Mouse (Mus musculus) adrenal gland, adult 2 months (tissue): ENCODE measurements around the gene Faf1. TPM values are rescaled to one million over a fixed set of nuclear protein-coding genes. Genes with fewer than 3 reads are reported as not detected.

Experiments
- DNase-seq: peaks from one replicate; pipeline ENCODE4 v3.0.0; 2021
- long read RNA-seq: library from polyadenylated mRNA; stranded (forward); transcript quantifications from one replicate; pipeline ENCODE4 v2.0.0, GENCODE M21; 2021
- polyA plus RNA-seq: library from polyadenylated mRNA; depleted of rRNA; stranded (reverse); fragments of >200 nt; gene quantifications from 2 replicates; pipeline ENCODE4 v1.2.3, GENCODE M21; 2012; rRNA removed
- total RNA-seq, 2 experiments: library from RNA; stranded (reverse); gene quantifications; 2 replicates each; pipeline ENCODE4 v1.2.3; 2021

Faf1 gene
- 10 to 100 TPM; 24.8 to 31.1 TPM for total RNA-seq
- 6.8 and 9.7 TPM in 2 replicates for polyA plus RNA-seq
- long read RNA-seq, full-length matches to known transcripts = 80 of 87 reads
- long read RNA-seq, partial matches to known transcripts = 1 of 87 reads
- long read RNA-seq, other reads (novel, unspliced or antisense) = 6 of 87 reads

DNA sequence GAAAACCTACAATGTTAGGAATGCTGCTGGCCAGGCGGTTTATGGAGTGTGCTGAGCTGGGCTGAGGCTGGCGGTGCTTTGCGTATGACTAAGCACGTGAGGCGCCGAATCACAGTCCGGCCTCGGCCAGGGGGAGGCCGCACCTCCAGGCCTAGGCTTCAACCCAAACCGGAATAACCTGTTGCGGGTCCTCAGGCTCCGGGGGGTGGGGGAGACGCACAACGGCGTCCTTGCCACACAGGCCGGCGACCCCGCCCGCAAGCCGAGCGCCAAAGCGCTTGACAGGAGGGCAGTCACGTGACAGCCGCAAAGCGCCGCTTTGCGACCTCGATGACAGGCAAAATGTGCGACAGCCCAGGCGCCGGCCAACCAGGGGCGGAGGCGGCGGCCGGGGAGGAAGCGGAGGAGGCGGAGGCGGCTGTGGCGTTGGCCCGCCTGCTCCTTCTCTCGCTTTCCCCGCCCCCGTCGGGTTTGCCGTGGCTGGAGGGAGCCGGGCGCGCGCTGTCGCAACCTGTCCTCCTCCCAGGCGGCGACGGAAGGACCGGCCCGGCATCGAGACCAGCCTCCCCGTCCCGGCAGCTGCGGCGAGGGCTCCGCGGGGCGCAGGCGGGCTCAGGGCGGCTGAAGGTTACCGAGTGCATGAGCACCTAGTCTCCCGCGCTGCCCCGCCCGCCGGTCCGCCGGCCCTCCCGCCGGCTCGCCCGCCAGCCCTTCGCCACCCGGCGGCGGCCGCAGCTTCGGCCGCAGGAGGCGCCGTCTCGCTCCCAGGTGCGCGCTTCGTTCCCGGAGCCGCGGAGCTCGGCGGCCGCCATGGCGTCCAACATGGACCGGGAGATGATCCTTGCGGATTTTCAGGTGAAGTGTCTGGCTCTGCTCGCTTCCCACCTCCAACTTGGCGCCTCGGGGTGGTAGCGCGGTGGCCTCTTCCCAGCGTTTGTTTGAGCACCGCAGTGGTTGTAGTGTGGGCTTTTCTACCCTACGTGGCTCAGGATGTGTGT is at the start of gene Faf1:
Gene Faf1, plus strand, starts transcription at position 371 of the 998 bp plus-strand sequence.
- peak; percentile 100 for DNase-seq

DNA sequence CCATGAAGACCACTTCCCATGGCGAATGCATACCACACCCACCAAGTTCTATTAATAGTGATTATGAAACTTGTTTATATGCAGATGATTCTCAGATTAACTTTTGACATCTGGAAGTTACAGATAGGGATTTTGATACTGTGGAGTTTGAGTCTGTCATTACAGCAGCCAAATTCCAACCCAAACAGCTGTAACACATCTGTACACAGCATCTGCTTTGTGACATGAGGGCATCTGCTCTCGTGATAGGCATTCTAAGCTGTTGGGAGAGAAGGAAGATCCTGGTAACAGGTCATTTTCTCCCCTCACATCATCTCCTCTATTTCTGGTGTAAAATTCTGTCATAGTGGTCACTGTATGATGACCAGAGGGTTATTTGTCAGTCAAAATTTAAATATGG is 46.2 kb upstream of the Faf1 start:
- DNase-seq = no peak

- no peak for DNase-seq
Observed at GRCm38 (mm10) chr4:109631029-109631428, 45.4 kb upstream of the Faf1 start.

GRCm38 (mm10) chr4:109634971-109635370 is 41.4 kb upstream of the Faf1 start:
- no peak for DNase-seq

GRCm38 (mm10) chr4:109639356-109639755 is 37.0 kb upstream of the Faf1 start:
- no peak for DNase-seq

GRCm38 (mm10) chr4:109640141-109640540 is 36.2 kb upstream of the Faf1 start:
- DNase-seq = peak; percentile 27

GRCm38 (mm10) chr4:109641451-109641850 is 34.9 kb upstream of the Faf1 start:
- no peak for DNase-seq

DNA sequence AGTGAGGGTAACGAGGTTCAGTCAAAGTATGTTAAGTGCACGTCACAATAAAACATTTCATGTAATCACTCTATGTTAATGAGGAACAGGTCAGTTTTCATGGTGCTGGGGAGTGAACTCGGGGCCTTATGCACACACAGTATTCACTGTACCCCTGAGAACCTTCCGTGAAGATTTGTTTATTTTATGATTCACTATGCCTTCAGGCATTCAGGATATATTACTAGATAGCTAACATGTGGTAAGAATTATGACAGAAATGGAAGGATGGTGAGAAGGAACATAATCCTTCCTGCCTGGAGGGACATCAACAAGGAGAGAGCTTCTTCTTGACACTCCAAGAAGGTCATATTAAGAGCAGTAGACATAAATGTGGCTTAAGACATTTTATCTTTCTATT is 29.1 kb upstream of the Faf1 start:
- DNase-seq = no peak

DNA sequence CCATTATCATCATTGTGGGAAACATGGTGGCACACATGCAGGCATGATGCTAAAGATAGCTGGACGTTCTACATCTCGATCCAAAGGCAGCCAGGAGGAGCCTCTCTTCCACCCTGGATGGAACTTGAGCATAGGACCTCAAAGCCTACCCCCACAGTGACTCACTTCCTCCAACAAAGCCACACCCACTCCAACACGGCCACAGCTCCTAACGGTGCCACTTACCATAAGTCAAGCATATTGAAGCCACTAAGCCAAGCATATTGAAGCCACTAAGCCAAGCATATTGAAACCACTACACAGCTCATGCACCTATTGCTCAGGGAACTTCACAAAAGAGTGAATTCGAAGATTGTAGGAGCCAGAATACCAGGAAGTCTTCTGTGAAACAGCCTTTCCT is 27.1 kb upstream of the Faf1 start:
- no peak for DNase-seq

DNA sequence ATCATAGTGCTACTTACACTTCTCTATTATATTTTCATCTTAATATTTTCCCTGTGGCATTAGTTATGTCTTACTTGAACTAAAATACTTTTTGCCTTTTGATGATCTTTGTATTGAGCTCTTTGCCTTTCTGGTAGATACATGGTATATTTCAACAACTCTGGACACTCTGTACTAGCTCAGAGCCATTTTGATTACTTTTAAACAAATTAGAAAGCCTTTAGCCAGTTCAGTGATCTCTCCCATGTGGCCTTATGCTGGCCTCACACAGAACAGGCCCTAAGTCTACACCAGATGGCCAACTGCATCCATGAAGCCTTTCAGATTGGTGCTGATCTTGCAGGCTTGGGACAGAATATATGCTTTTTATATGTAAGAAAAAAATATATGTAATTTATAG is 23.1 kb upstream of the Faf1 start:
- no peak for DNase-seq

- DNase-seq = no peak
Observed at GRCm38 (mm10) chr4:109654701-109655100, 21.7 kb upstream of the Faf1 start.

DNA sequence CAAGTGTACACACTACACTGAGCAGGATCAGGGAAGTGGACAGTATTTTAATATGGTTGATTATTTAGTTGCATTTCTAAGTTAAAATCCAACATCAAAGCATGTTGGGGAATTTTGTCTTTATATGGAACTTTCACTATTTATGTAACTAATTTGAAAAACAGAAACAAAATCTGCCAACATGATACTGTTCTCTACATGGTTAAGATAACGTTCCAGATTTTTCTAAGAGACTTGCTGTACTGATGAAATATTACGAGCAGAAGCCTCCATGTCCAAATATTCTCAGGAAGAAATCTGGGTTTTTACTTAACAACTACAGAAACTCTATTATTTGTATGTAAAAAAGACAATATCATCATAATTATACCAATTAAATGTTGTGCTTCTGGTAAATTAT is 20.6 kb upstream of the Faf1 start:
- no peak for DNase-seq

DNA sequence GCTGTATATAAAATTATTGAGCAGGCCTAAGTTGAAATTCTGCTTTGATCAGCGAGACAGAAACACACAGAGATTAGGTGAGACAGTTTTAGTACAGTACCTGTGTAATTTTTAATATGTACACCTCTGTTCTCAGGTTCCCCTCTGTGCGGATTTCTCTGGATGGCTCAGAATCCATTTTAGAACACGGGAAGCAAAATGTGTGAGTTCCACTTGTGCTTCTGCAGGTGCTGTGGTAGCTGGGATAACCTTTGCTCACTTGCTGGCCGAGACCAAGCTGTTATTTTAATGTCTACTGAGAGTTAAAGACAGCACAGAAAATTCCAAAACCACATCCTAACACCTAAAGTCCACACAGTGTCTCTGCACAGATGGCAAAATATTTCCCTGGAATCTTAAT is 20.1 kb upstream of the Faf1 start:
- no peak for DNase-seq

DNA sequence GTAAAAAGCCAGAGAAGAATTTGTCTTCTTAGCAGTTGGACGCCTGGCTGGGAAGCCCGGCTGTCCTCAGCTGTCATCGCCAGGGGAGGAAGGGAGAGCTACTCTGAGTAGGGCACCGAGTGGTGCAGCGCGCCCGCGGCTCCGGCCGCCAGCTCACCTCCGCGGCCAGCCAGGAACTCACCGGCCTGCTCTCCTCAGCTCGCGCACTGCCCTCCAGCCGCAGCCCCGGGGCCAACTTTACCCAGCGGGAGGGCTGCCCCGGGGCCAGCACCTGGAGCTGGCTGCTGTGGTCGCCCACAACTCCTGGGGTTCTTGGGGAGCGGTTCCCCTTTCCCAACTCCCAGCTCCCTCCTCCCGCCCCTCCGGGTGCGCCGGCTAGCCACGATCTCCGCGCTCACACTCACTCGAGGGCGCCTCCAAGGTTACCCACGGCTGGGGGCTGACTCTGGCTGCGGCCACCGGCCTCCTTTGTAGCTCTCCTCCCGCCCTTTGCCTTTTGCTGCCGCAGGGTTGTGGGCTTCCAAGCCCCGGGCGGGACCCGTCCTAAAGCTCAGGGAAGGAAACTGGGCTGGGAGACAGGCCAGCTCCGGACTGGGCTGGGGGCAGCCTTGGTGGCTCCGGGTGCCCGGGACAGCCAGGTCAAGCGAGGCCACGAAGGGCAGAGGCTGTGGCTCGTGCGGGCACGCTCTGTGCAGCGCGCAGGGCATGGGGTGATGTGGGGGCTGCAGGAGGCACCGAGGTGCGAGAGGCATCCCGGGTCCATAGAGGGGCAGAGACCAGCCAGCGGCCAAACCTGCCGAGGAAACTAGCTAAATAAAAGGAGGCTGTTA is 19.2 kb upstream of the Faf1 start:
- DNase-seq = peak; percentile 88

DNA sequence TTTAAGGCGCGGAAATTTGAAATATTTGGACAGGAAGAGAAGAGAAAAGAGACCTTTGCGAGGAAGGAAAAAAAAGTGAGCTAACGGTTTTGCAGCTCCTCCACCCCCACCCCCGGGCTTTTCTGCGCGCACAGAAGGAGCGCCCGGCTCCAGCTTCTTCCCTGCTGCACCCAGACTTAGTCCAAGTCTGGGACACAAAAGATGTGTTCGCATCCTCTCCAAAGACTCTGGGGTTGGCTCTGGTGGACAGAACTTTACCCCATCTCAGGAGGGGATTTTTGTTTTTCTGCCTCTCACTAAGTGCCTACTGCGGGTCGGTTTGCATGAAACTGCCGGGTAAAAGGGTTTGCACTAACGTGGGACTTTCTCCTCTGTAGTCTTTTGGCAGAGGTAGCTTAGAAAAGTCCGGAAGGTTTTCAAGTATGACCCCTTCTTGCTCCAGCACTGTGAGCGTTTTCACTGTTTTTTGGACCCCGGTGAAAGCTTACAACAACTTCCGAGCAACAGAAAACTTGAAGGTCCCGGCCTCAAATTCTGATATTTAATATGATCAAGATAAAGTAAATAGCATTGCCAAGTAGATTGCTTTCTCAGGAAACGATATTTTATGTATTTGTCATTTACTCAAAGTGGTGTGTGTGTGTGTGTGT is 18.4 kb upstream of the Faf1 start:
- no peak for DNase-seq

DNA sequence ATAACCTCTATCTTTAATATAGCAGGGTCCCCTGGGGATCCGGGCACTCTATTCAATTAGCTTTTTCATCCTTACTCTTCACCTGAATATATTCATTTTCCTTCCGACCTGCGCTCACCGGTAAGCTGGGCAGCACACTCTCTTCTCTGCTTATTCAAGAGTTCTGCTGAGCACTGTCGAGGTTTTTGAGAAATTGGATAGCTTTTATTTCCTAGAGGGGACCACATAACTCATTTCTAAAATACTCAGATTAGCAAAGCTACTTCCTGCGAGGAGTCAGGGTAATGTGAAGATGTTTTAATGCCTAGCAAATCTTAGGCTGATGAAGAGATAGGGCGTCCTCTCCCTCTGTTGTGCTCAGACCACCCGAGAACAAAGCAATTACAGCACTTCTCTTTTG is 17.6 kb upstream of the Faf1 start:
- peak; percentile 36 for DNase-seq

DNA sequence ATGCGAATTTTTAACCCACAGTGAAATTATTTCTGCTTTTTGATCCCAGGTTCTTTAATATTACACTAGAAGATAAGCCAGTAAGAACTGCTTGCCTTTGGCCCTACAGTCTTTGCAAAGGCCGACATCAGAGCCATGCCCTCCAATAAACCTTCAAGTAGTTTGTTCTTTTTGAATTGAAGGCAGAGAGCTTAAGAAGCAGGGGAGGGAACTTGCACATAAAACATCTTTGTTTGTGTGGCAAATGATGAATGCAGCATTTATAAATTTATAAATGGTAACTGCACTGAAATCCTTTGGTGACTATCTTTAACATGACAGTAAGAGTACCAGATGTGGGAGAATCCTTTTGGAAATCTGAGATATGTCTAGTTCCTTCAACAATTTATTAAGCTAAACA is 16.8 kb upstream of the Faf1 start:
- no peak for DNase-seq

GRCm38 (mm10) chr4:109660568-109660967 is 15.8 kb upstream of the Faf1 start:
- no peak for DNase-seq

DNA sequence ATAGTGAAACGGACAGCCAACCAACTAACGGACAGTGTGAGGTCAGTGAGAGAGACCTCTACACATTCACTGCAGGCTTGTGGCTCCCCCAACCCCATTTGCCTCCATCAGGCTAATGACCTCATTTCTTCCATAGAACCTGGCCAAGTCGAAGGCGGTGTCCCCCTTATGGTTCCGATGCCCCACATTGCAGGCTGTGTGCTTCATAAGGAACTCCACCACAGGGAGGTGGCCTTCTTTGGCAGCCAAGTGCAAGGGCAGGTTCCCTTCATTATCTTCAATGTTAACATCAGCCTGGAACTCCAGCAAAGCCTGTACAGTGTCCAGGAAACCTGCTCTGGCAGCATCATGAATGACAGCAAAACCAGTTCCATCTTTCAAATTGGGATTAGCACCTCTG is 15.2 kb upstream of the Faf1 start:
- DNase-seq = peak; percentile 66

GRCm38 (mm10) chr4:109662271-109662670 is 14.1 kb upstream of the Faf1 start:
- peak; percentile 36 for DNase-seq

DNA sequence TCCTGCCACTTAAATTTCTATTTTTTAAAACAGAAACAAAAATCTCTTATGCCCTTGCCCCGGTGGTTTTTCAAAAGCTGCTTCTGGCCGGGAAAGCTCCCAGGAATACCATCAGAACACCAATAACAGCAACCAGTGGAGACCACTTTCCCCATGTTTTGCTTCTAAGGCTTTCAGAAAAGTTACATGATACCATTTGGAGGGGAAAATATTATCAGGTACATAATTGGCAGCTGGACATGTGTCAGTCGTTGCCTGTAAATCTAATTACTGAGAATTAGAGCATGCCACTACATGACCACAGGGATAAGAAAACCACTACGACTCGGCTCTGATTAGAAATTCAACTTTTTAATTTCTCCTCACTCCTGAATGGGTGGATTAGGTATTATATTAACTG is 12.3 kb upstream of the Faf1 start:
- no peak for DNase-seq
